Mouse (Mus musculus) E14TG2a.4 (cell line): ENCODE results near the gene Atp2b4.

Source experiments
- CTCF ChIP-seq: conservative IDR thresholded peaks from 2 replicates; pipeline ENCODE4 v1.5.1; 2014; ENCODE audit warnings: low read length
- POU5F1 ChIP-seq: IDR thresholded peaks from 2 replicates; pipeline ENCODE4 v1.6.1; 2014; ENCODE audit warnings: low read length, borderline replicate concordance

DNA sequence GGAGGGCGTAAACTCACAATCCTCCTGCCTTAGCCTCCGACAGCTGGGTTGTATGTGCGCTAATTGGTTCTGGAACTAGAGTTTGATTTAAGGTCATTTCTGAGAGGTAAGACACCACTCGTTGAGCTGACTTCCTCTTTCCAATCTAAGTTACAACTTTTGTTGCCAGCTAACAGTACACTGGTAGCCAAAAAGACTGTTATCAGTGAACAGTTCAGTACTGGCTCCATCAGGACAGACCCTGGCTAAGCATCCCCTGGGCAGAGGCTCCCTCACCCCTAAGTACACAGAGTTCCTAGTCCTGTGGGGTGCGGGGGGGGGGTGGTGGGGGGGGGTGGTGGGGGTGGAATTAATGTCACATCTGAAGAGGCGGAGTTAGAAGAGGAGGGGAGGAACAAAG lies 89.9 kb downstream of the Atp2b4 start:
- TF ChIP-seq CTCF, result no peak
- no peak for TF ChIP-seq POU5F1
